Mouse (Mus musculus) megakaryocyte, adult 5-6 weeks (primary cell): ENCODE results near the gene Dcp1b. TPM values are rescaled to one million over a fixed set of nuclear protein-coding genes. Genes with fewer than 3 reads are reported as not detected.
"Not testable (repeated sequence)": the region's sequence is repeated elsewhere in the genome, so short reads cannot be mapped to it uniquely, and the experiment has no call there.

Experiments used
- ATAC-seq: 2 replicates; pipeline ENCODE4 v1.8.0; 2016; ENCODE audit warnings: mild to moderate bottlenecking, inconsistent platforms; ENCODE audit not compliant: poor library complexity, severe bottlenecking
- total RNA-seq, 2 experiments: library from RNA; stranded (forward) in 1 of 2; stranded (reverse) in 1 of 2; fragments of 153-499, 151-499 nt in 1 of 2; fragments of 221-1000, 200-1000 nt in 1 of 2; gene quantifications; 2 replicates each; pipeline versions ENCODE4 v1.2.3 to v1.2.4; 2015 to 2017

Gene Dcp1b
- total RNA-seq, 2 experiments from 2014 or later: 7.2 to 13.1 TPM

DNA sequence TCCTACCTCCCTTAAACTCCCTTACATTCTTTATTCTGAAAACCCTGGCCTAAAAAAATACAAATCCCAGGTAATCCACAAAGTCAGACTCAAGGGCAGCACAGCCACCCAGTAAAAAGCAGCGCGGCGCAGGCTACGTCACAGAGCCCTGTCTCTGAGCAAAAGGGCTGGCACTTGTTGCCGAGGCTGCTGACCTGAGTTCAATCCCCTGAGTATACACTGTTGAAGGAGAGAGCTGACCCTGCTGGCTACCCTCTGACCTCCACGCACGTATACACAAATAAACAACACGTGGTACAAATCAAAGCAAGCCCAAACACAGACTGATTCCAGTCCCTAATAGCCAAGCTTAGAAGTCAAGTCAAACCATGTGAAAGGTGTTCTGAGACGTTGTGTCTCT lies 19.1 kb downstream of the Dcp1b start:
- no peak for ATAC-seq

GRCm38 (mm10) chr6:119194601-119195000 lies 19.5 kb downstream of the Dcp1b start:
- no peak for ATAC-seq

GRCm38 (mm10) chr6:119196382-119197305 lies 21.6 kb downstream of the Dcp1b start, which contains the start of gene Cacna1c:
Gene Cacna1c, minus strand, starts transcription at chr6:119196418.
- no peak for ATAC-seq

DNA sequence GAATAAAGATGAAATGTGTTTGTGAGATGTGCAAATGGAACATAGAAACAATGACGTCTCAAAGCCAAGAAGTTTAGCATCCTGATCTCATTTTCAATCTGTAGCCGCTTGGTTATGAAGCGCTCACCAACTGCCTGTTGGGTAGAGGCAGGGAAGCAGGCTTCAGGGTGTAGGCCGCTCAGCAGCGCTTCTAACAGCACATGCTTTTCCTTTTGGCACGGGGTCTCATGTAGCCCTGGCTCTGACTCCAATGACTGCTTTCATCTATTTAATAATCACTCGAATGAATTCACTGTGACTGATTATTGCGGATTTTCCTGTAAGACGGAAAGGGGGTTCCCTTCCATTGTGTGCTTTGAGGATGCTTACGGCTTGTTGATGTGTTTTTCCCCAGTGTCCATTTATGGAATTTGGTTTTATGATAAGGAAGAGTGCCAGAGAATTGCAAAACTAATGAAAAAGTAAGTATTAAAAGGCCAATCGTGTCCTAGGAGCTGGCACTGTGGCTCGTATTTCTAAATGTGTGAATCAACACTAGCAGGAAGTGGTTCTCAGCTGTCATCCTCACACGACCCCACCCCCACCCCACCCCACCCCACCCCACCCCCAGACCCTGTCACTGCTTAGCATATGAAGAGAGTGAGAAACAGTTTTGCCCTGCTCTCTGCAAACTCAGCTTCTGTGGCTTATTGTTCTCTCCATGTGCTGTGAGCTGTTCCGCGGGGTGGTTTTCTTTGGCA lies 23.7 kb downstream of the Dcp1b start:
- ATAC-seq: no peak; the same call in 1 of the 2 replicates

DNA sequence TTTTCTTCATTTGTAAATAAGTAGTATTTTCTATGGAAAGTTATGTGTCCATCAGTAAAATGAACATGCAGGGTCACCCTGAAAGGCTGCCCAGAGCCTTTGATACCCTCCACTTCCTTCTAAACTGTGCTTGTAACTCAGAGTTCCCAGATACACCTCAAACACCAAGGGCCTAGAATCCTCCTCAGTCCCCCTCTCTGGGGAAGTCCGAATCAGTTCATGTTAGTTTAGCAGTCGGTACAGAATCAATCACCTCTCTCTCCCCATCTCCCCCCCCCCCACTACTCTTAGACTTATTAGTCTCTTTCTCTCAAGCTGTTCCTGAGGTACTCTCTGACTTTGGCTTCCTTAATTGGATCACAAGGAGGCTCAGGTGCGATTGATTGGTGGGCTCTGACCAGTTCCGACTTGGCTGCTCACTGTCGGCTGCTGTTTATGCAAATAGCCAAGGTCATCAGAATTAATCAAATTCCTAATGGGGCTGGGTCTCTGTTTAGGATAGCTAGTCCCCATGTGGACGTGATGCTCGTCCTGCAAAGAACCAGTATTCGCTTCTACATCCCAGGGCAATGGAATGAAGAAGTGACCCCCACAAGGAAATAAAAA lies 24.3 kb downstream of the Dcp1b start:
- ATAC-seq: no peak

DNA sequence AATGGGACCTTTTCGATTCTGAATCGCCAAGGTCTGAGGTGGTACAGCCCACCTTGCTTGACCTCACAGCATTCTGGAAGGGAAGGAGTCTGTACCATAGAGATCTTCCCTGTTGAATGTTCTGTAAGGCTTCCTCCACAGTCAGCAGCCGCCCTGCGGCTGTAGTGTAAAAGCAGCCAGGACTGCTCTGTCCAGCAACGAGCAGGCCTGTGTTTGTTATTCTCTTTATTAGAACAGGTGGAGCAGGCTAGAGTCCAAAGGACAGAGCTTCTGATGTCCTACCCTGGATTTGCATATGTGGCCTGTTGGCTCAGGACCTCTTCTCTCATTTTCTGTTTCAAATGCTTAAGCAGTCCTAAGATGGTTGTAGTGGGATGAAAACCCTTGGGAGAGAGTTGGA lies 25.3 kb downstream of the Dcp1b start:
- ATAC-seq: no peak

DNA sequence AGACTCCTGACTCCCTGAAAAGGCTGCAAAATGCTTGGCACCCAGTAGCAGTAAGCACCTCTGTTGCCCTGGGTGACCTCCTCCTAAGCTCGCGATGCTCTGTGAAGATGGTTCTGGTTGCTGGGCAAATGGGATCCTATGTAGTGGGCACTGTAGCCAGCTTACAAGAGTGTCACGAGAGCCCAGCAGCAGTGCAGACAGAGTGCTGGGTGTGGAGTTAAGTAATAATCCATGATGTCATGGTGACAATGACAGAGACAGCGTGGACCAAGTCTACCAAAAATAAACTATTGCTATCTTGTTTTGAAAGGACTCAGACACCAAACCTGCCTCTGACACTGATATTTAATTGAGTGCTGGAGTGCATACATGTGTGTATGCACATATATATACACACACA lies 26.5 kb downstream of the Dcp1b start:
- no peak for ATAC-seq

- no peak for ATAC-seq
Measured at GRCm38 (mm10) chr6:119204286-119204685, 29.2 kb downstream of the Dcp1b start.

DNA sequence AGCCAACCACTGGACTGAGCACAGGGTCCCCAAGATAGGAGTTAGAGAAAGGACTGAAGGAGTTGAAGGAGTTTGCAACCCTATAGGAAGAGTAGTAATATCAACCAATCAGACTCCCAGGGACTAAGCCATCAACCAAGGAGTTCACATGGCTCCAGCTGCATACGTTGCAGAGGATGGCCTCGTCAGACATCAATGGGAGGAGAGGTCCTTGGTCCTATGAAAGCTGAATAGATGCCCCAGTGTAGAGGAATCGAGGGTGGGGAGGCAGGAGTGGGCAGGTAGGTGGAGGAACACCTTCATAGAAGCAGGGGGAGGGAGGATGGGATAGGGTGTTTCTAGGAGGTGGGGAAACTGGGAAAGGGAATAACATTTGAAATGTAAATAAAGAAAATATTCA lies 29.9 kb downstream of the Dcp1b start:
- no peak for ATAC-seq

DNA sequence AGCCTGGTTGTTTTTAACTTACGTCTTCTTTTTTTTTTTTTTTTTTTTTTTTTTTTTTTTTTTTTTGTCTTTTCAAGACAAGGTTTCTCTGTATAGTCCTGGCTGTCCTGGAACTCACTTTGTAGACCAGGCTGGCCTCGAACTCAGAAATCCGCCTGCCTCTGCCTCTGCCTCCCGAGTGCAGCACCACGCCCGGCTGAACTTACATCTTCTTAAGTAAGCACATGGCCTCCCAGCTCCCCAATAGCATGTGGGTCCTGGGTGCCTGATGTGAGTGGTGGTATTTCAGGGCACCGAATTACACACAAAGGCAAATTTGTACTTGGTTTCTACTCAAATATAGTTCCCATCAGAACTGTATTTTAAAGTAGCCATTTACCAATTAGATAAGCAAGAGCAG lies 31.0 kb downstream of the Dcp1b start:
- not testable (repeated sequence) for ATAC-seq

- ATAC-seq: no peak
Measured at GRCm38 (mm10) chr6:119213375-119213774, 38.3 kb downstream of the Dcp1b start.

DNA sequence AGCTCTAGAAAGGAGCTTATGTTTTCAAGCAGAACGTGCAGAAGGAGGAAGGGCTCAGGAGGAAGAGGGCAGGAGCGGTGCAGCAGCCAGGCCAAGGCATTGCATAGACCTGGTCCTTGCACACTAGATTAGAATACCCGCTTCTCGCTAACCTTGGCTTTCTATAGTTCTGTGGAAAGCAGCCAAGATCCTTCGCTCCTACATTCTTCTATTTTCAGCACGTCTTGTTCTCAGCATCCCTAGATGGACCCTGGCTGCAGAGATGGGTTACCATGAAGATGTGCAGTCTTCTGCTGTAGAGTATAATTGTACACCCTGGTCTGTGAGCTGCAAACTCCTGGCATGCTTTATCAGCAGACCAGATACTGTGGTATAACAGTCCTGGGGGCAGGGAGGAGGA lies 39.1 kb downstream of the Dcp1b start:
- no peak for ATAC-seq

- ATAC-seq: no peak
Measured at GRCm38 (mm10) chr6:119215040-119215613, 40.1 kb downstream of the Dcp1b start.

GRCm38 (mm10) chr6:119217661-119218060 lies 42.6 kb downstream of the Dcp1b start:
- no peak for ATAC-seq

- ATAC-seq: no peak
Measured at GRCm38 (mm10) chr6:119218591-119218990, 43.5 kb downstream of the Dcp1b start.

GRCm38 (mm10) chr6:119219237-119219870 lies 44.3 kb downstream of the Dcp1b start:
- no peak for ATAC-seq

- ATAC-seq: peak; percentile 91
Measured at GRCm38 (mm10) chr6:119220297-119220696, 45.2 kb downstream of the Dcp1b start.

- no peak for ATAC-seq
Measured at GRCm38 (mm10) chr6:119224451-119225195, 49.6 kb downstream of the Dcp1b start.

- ATAC-seq: no peak
Measured at GRCm38 (mm10) chr6:119225226-119225625, 50.2 kb downstream of the Dcp1b start.

DNA sequence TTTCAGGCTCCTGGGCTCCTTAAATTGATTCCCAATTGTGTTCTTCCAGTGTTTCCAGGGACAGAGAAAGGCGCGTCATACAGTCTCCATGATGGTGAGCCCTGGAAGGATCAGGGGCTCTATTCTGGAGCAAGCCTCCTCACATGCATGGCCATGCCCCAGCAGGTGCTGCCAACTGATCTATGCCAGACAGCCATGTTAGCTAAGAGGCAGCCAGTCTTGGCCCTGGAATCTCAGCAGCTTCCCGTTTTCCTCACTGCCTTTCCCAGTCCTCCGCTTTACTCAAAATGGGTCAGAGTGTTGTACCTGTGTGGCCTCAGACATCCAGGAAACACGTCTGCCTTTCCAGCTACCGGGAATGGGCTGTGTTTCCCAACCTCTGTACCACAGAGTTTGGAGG lies 50.7 kb downstream of the Dcp1b start:
- no peak for ATAC-seq
